Mouse (Mus musculus) kidney, postnatal 36 days (tissue): ENCODE measurements at regions not wholly inside any gene's neighbourhood (a gene's known extent, or its start where the extent isn't known, plus 50 kb on each side); places are given as distances from the start of the nearest gene placed in this dataset.
A peak's percentile ranks its signal among the peaks of the same experiment; 100 is the strongest.

Experiments
- DNase-seq, 2 experiments: peaks; one replicate each; pipeline ENCODE4 v3.0.0; 2021 to 2022; ENCODE audit warnings: mixed read lengths in 2 of 2

GRCm38 (mm10) chr3:38695836-38696235 lies 190.9 kb upstream of the Fat4 start:
- DNase-seq, result no peak

- no peak for DNase-seq
Observed at GRCm38 (mm10) chr3:38692768-38693167, 194.0 kb upstream of the Fat4 start.

GRCm38 (mm10) chr3:38684247-38684991 lies 199.8 kb upstream of the Ankrd50 start:
- no peak for DNase-seq

- peak; percentile 4 to 8 for DNase-seq
Observed at GRCm38 (mm10) chr3:38663670-38664494, 179.2 kb upstream of the Ankrd50 start.

- peak in 1 of 2 experiments; percentile 32 for DNase-seq
Observed at GRCm38 (mm10) chr3:38663023-38663422, 178.4 kb upstream of the Ankrd50 start.

- DNase-seq, result no peak
Observed at GRCm38 (mm10) chr3:38656790-38657189, 172.1 kb upstream of the Ankrd50 start.

- DNase-seq, result no peak
Observed at GRCm38 (mm10) chr3:38653928-38654327, 169.3 kb upstream of the Ankrd50 start.

GRCm38 (mm10) chr3:38652985-38653685 lies 168.5 kb upstream of the Ankrd50 start:
- no peak for DNase-seq

GRCm38 (mm10) chr3:38650176-38650575 lies 165.5 kb upstream of the Ankrd50 start:
- no peak for DNase-seq

- DNase-seq, result no peak
Observed at GRCm38 (mm10) chr3:38648633-38649032, 164.0 kb upstream of the Ankrd50 start.

- DNase-seq, result no peak
Observed at GRCm38 (mm10) chr3:38647737-38648330, 163.2 kb upstream of the Ankrd50 start.

- no peak for DNase-seq
Observed at GRCm38 (mm10) chr3:38641733-38642132, 157.1 kb upstream of the Ankrd50 start.

GRCm38 (mm10) chr3:38636806-38637205 lies 152.2 kb upstream of the Ankrd50 start:
- no peak for DNase-seq

GRCm38 (mm10) chr3:38633347-38633746 lies 148.7 kb upstream of the Ankrd50 start:
- DNase-seq, result no peak

- no peak for DNase-seq
Observed at GRCm38 (mm10) chr3:38625575-38626184, 141.0 kb upstream of the Ankrd50 start.

GRCm38 (mm10) chr3:38617989-38618388 lies 133.3 kb upstream of the Ankrd50 start:
- no peak for DNase-seq

- DNase-seq, result no peak
Observed at GRCm38 (mm10) chr3:38617217-38617616, 132.6 kb upstream of the Ankrd50 start.

GRCm38 (mm10) chr3:38613706-38614105 lies 129.1 kb upstream of the Ankrd50 start:
- DNase-seq, result no peak

GRCm38 (mm10) chr3:38591531-38591930 lies 106.9 kb upstream of the Ankrd50 start:
- DNase-seq, result no peak

GRCm38 (mm10) chr3:38588966-38589365 lies 104.3 kb upstream of the Ankrd50 start:
- DNase-seq, result peak in 1 of 2 experiments; percentile 15

- DNase-seq, result no peak
Observed at GRCm38 (mm10) chr3:38585509-38585908, 100.9 kb upstream of the Ankrd50 start.

GRCm38 (mm10) chr3:38579781-38580180 lies 95.1 kb upstream of the Ankrd50 start:
- no peak for DNase-seq
